Mouse (Mus musculus): ENCODE data around the gene Cox6a2.

Gene Cox6a2

DNA sequence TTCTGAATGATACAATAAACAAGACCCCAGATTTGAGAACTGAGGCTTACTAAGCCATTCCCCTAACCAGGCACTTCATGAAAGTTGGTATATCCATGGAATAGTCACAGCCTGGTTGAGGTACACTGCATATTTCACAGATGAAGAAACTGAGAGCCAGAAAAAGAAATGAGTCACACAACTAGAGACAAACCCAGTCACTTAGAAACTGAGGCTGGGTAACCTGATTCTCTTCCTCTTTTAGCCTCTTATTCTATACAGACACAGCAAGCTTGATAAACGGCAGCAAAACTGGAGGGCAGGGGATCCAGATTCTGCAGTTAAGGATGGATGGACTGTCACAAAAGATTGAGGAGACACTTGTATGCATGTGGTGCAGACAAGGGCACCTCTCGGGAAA is 28.6 kb upstream of the Cox6a2 start:
- DNase-seq (ENCODE audit: low read depth, low spot score) = no peak

GRCm38 (mm10) chr7:128231741-128232140 is 25.6 kb upstream of the Cox6a2 start:
- DNase-seq (ENCODE audit: low read depth, low spot score) = peak; percentile 21

- DNase-seq (ENCODE audit: low read depth, low spot score) = no peak
Observed at GRCm38 (mm10) chr7:128220936-128221335, 14.7 kb upstream of the Cox6a2 start.

DNA sequence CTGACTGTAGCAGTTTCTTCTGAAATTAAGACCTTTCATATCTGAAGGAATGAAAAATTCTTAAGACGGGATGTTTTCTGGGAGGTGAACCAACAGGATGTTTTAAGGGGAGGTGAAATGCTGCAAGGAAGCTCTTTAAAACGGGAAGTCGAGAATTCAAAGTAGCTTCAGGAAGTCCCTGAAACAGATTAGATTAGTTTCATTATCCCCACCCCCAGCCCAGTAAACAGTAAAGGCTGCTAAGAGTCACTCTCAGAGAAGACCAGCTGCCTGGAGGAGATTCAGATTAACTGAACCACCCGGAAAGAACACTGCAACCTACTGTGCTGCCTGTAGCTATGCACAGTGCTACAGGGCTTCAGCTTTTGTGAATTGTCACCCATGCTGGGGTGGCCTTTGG is 13.8 kb upstream of the Cox6a2 start:
- no peak for DNase-seq (ENCODE audit: low read depth, low spot score)

DNA sequence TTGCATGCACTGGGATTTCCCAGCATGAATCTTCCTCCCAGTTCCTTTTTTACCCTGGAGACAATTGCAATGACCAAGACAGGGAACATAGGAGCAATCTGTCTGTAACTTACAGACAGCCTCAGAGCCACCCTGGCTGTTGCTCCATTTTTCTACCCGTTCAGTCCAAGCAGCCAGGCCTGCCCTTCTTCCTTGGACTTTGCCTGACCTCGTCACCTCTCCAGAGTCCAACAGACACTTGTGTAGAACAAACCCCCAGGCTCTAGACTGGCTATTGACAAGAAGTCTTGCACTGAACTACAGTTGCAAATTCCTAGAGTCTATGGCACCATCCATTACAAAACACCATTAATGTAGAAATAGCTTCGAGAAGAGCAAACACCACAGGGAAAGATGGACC is 3.6 kb upstream of the Cox6a2 start:
- no peak for DNase-seq (ENCODE audit: low read depth, low spot score)

DNA sequence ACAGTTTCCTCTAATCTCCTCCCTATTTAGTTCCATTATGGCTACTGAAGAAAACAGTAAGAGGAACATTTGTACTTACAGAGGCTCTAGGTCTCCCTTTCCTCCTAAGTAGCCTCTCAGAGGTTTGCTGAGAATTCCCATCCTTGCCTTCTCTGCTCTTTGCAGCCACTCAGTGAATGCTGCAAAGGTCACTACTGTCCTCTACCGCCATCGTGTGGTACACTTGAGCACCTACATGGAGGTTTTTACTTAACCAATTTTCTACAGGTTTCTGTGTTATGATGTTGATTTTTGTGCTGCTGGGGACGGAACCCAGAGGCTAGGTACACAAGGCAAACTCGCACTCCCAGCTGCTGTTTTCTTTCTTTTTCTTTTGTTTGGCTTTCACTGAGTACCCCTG is 2.0 kb upstream of the Cox6a2 start:
- DNase-seq (ENCODE audit: low read depth, low spot score) = peak; percentile 83

DNA sequence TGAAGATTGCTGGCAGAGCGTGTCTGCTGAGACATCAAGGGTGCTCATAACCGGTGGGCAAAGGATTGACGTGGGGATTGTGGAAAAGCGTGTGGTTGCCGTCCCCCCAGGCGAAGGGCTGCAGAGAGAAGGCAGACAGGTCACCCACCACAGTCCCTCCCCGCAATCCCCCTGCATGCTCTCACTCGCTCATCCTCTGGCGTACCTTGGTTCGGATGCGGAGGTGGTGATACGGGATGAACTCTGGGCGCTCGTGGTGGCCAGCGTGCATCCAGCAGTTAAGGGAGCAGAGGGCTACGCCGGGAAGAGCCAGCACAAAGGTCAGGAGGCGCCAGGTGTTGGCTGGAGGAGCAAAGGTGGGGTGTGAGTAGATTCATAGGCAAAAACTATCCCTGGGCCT is 492 bp downstream of the Cox6a2 start:
- no peak for DNase-seq (ENCODE audit: low read depth, low spot score)

DNA sequence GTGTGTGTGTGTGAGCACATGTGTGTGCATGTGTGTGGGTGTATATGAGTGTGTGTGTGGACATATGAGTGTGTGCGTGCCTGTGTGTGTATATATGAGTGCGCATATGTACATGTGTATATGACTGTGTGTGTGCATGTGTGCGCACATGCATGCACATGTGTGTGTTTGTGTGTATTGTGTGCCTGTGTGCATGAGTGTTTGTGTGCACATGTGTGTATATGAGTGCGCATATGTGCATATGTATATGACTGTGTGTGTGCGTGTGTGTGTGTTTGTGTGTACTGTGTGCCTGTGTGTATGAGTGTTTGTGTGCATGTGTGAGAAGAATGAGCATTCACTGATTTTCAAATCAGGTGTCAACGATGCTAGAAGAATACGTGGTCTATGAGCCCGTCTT is 2.0 kb downstream of the Cox6a2 start:
- no peak for DNase-seq (ENCODE audit: low read depth, low spot score)

DNA sequence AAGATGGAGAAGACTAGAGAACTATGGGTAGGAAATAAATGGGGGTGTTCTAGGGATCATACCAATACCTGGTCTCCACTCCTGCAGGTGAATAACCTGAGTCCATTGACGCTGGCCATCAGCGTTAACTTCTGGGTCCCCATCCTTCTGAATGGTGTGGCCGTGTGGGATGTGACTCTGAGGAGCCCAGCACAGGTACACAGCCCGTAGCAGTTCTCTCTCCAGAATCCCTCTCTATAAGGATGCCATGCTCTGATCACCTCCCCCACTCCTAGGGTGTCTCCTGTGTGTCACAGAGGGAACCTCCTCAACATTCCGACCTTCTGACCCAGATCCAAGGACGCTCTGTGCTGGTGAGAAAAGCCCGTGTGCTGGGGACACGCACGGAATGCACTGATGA is 3.1 kb downstream of the Cox6a2 start:
- DNase-seq (ENCODE audit: low read depth, low spot score) = no peak

GRCm38 (mm10) chr7:128201607-128202006 is 4.6 kb downstream of the Cox6a2 start:
- no peak for DNase-seq (ENCODE audit: low read depth, low spot score)

DNA sequence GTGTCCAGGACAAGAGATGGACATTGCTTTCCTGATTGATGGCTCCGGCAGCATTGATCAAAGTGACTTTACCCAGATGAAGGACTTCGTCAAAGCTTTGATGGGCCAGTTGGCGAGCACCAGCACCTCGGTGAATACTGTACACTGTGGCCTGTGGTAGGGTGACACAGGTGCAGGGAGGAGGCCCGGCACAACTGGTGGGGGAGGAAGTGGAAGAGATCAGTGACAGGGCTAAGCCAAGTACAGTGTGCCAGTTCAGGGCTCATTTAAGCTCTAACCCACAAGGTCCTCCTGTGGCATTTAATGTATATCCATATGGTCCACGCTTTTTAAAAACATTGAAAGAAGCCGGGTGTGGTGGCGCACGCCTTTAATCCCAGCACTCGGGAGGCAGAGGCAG is 24.5 kb downstream of the Cox6a2 start:
- DNase-seq (ENCODE audit: low read depth, low spot score) = peak; percentile 10

GRCm38 (mm10) chr7:128180546-128180945 is 25.6 kb downstream of the Cox6a2 start:
- peak; percentile 36 for DNase-seq (ENCODE audit: low read depth, low spot score)

DNA sequence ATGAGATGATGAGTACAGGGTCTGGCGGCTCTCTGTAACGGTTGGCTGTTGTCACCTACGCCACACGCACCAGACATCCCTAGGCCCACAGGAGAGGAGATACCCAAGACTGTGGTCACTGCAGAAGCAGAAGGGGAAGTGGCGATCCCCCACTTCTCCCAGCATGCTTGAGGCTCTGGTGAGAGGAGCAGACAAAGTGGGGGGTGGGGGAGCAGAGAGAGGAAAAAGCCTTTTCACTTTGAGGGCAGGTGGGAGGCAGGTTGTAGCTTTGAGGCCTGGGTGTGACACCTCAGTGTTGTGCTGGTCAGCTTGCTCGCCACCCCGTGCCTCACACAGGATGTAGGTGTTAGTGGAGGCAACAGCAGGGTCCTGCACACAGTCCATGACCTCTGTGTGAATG is 26.1 kb downstream of the Cox6a2 start:
- peak; percentile 13 for DNase-seq (ENCODE audit: low read depth, low spot score)

GRCm38 (mm10) chr7:128178385-128178784 is 27.8 kb downstream of the Cox6a2 start:
- DNase-seq (ENCODE audit: low read depth, low spot score) = no peak

- no peak for DNase-seq (ENCODE audit: low read depth, low spot score)
Observed at GRCm38 (mm10) chr7:128169996-128170395, 36.2 kb downstream of the Cox6a2 start.

- DNase-seq (ENCODE audit: low read depth, low spot score) = peak; percentile 39
Observed at GRCm38 (mm10) chr7:128166391-128166790, 39.8 kb downstream of the Cox6a2 start.

DNA sequence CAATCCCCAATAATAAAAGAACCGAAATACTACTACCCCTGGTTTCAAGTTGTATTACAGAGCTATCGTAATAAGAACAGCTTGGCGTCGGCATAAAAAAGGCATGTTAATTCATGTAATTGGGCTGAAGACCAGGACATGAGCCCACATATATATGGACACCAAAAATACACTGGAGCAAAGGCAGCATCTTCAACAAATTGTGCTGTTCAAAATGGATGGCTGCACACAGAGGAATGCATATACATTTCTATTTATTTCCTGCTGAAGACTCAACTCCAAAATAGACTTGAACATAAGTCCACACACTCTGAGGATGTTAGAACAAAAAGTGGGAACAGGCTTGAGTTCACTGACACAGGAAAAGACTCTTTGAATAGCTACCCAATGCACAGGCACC is 42.2 kb downstream of the Cox6a2 start:
- DNase-seq (ENCODE audit: low read depth, low spot score) = no peak

DNA sequence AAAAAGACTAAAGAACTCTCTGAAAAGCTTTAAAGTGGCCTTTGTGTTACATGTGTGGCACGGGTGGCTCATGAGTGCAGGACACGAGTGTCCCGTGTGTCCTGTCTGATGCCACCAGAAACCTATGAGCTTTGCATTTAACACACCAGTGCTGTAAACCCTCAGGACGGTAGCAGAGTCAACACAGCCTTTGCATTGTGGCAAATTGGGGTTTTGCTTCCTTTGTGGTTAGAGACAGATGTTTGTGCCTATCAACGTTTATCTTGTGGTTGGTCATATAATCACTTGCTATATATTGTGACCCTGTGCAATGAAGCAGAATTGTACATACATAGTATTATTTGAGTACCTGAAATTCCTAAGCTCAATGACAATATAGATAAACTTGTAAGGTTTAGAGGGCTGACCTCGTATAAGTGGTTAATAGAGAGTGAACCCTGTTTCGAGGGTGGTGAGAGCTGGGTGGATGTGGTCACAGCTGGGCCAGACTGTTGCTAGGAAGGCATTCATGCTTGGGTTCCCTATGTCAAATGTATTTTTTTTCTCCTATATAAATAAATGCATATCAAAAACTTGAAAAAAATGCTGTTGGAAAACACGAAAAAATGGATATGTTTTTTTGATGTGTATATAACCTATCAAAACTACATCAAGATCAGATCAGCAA is 47.4 kb downstream of the Cox6a2 start:
- DNase-seq (ENCODE audit: low read depth, low spot score) = peak; percentile 11

Data from CD4-positive, CD25-positive, alpha-beta regulatory T cell, adult 2 months (primary cell).